Mouse (Mus musculus) hindbrain, embryonic 10.5 days (tissue): ENCODE measurements around the gene Lgals2. TPM values are rescaled to one million over a fixed set of nuclear protein-coding genes. Genes with fewer than 3 reads are reported as not detected.
A peak's percentile ranks its signal among the peaks of the same experiment; 100 is the strongest.

ENCODE experiments used
- DNase-seq: peaks from one replicate; pipeline ENCODE4 v3.0.0-alpha.2; 2017; ENCODE audit warnings: low spot score
- H3K27ac ChIP-seq: fragments of 300-500 bp; sonication (generic); 2 replicates; pipeline ENCODE4 v1.5.1; 2016; ENCODE audit warnings: mild to moderate bottlenecking, moderate library complexity
- H3K27me3 ChIP-seq: fragments of 300-500 bp; sonication (generic); 2 replicates; pipeline ENCODE4 v1.6.1; 2016; ENCODE audit warnings: mild to moderate bottlenecking; ENCODE audit not compliant: poor library complexity, insufficient read depth, severe bottlenecking
- H3K36me3 ChIP-seq: fragments of 300-500 bp; sonication (generic); 2 replicates; pipeline ENCODE4 v1.6.1; 2016; ENCODE audit warnings: mild to moderate bottlenecking, moderate library complexity
- H3K4me1 ChIP-seq: fragments of 300-500 bp; sonication (generic); replicated peaks from 2 replicates; pipeline ENCODE4 v1.6.1; 2016; ENCODE audit warnings: mild to moderate bottlenecking
- H3K4me3 ChIP-seq: fragments of 300-500 bp; sonication (generic); 2 replicates; pipeline ENCODE4 v1.5.1; 2016; ENCODE audit warnings: mild to moderate bottlenecking, moderate library complexity
- H3K9me3 ChIP-seq: fragments of 300-500 bp; sonication (generic); 2 replicates; pipeline ENCODE4 v1.6.1; 2016; ENCODE audit warnings: mild to moderate bottlenecking, moderate library complexity
- WGBS: fragments of 180-500 bp; shearing (Covaris S2); methylation state at CpG from one replicate; pipeline ENCODE4 v1.1.7; 2016; 5-methylcytosine and 5-hydroxymethylcytosine counted together
- polyA plus RNA-seq: library from polyadenylated mRNA; unstranded; fragments of >200 nt; fragmentation: Nextera tagmentation; extraction: Ambion mirVana; gene quantifications from 2 replicates; pipeline ENCODE4 v1.2.1, GENCODE M21; 2016

Lgals2 gene
- polyA plus RNA-seq, 1 experiment from 2014 or later, result not detected

GRCm38 (mm10) chr15:78816074-78816391 is 39.3 kb downstream of the Lgals2 start:
- no peak for DNase-seq
- Histone ChIP-seq H3K27ac (no peak overlapping the region), H3K9me3 (no peaks in the 10 kb centered on the region), H3K36me3 (no peaks in the 10 kb centered on the region), H3K4me3 (no peak overlapping the region), H3K27me3 (peaks cover 9% of the 10 kb centered on the region), H3K4me1 (no peaks in the 10 kb centered on the region; the same call in 1 of the 2 replicates)
- WGBS, result 79% methylated on average over 6 of the region's 6 CpGs

GRCm38 (mm10) chr15:78815314-78816073 is 39.8 kb downstream of the Lgals2 start:
- no peak for DNase-seq
- H3K27ac ChIP-seq, result no peak overlapping the region
- H3K36me3 ChIP-seq, result no peaks in the 10 kb centered on the region
- H3K4me3 ChIP-seq, result no peak overlapping the region
- 66% methylated on average over 11 of the region's 11 CpGs for WGBS
- peaks cover 4% of the 10 kb centered on the region; the same call in 1 of the 2 replicates for H3K27me3 ChIP-seq
- no peaks in the 10 kb centered on the region; the same call in 1 of the 2 replicates for H3K4me1 ChIP-seq
- H3K9me3 ChIP-seq, result no peaks in the 10 kb centered on the region

DNA sequence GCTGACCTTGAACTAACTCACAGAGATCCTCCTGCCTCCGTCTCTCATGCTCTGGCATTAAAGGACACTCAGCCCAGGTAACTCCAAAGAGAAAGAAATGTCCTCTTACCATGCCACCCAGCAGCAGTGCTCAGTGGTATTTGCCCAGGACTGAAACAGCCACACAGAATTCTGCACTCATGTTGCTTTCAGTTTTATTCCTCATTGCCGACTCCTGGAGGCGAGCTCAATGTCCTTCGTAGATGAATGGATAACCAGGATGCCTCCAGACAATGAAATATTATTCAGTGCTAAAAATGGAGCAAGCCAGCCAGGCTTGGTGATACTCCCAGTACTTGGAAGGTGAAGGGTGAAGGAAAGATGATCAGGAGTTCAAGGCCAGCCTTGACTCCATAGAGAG is 41.7 kb downstream of the Lgals2 start:
- H3K27me3 ChIP-seq, result no peaks in the 10 kb centered on the region; the same call in 1 of the 2 replicates
- 91% methylated on average over 4 of the region's 4 CpGs for WGBS
- H3K4me3 ChIP-seq, result no peak overlapping the region
- no peak overlapping the region for H3K27ac ChIP-seq
- no peaks in the 10 kb centered on the region for H3K36me3 ChIP-seq
- no peaks in the 10 kb centered on the region for H3K9me3 ChIP-seq
- H3K4me1 ChIP-seq, result no peaks in the 10 kb centered on the region; the same call in 1 of the 2 replicates
- DNase-seq, result no peak

DNA sequence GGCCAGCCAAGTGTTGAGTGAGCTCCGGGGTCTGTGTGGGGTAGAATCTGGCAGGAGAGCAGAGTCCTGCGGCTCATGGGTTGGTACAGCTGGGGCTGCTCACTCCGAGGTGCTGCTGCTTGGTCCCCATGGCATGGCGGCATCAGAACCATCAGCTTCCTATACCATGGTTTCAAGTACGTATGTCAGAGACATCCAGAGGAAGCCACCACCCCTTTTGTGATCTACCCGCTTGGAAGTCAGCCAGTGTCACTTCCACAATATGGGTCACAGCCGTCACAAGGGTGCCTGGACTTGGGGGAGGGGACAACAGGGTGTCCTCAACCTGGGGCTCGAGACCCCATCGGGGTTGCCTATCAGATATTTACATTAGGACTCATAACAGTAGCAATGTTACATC is 45.2 kb downstream of the Lgals2 start:
- no peak for DNase-seq
- no peak overlapping the region for H3K27ac ChIP-seq
- H3K4me3 ChIP-seq, result no peak overlapping the region
- 85% methylated on average over 9 of the region's 9 CpGs for WGBS
- H3K27me3 ChIP-seq, result peaks cover 23% of the 10 kb centered on the region
- peaks cover 7% of the 10 kb centered on the region; the same call in 1 of the 2 replicates for H3K4me1 ChIP-seq
- H3K36me3 ChIP-seq, result no peaks in the 10 kb centered on the region
- H3K9me3 ChIP-seq, result no peaks in the 10 kb centered on the region

DNA sequence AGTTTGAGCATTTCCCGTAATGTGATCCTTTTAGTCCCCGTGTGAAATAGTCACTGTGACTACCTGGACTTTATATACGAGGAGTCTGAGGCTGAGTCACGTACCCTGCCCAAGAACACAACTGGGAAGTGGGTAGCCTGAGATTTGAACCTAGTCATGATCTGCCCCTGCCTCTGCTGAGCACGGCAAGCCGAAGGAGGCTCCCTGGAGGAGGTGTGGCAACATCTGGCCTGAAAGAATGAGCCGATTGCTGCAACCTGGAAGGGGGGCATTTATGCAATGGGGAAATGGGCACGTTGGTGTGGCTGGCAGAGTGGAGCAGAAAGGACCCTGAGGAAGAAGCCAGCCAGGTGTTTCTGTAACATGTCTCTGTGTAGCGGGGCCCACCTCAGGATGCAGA is 45.6 kb downstream of the Lgals2 start:
- Histone ChIP-seq H3K36me3 (no peaks in the 10 kb centered on the region), H3K4me3 (no peak overlapping the region), H3K4me1 (peaks cover 7% of the 10 kb centered on the region; the same call in 1 of the 2 replicates), H3K27me3 (peaks cover 27% of the 10 kb centered on the region), H3K27ac (no peak overlapping the region), H3K9me3 (no peaks in the 10 kb centered on the region)
- DNase-seq, result no peak
- WGBS, result 72% methylated on average over 9 of the region's 9 CpGs

DNA sequence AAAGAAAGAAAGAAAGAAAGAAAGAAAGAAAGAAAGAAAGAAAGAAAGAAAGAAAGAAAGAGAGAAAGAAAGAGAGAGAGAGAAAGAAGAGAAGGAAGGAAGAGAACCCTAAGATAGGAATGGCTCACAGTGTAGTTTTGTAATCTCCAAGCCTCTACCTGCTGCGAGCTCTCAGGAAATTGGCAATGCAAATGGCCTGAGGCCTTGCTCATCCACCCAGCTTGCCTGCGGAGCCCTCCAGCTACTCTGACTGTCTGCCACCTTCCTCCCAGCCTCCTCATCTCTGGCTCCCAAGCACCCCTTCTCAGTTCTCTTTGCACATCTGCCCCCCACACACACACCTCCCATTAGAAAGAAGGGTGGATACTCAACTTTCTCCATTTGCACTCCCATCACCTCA is 46.3 kb downstream of the Lgals2 start:
- 77% methylated on average over 2 of the region's 2 CpGs for WGBS
- DNase-seq, result no peak
- H3K36me3 ChIP-seq, result no peaks in the 10 kb centered on the region

GRCm38 (mm10) chr15:78807141-78807540 is 48.2 kb downstream of the Lgals2 start:
- no peak for DNase-seq
- Histone ChIP-seq H3K4me3 (no peak overlapping the region), H3K4me1 (peaks cover 33% of the 10 kb centered on the region), H3K9me3 (no peaks in the 10 kb centered on the region), H3K27ac (0 out of 2 replicates have a peak overlapping the region, but pooled peaks have one; percentile 4), H3K27me3 (peaks cover 53% of the 10 kb centered on the region), H3K36me3 (no peaks in the 10 kb centered on the region)
- 83% methylated on average over 3 of the region's 3 CpGs for WGBS

More for the DNA sequence above, 46.3 kb downstream of the Lgals2 start:
- Histone ChIP-seq H3K4me1 (peaks cover 14% of the 10 kb centered on the region), H3K4me3 (no peak overlapping the region), H3K27ac (no peak overlapping the region), H3K9me3 (no peaks in the 10 kb centered on the region), H3K27me3 (peaks cover 34% of the 10 kb centered on the region)

DNA sequence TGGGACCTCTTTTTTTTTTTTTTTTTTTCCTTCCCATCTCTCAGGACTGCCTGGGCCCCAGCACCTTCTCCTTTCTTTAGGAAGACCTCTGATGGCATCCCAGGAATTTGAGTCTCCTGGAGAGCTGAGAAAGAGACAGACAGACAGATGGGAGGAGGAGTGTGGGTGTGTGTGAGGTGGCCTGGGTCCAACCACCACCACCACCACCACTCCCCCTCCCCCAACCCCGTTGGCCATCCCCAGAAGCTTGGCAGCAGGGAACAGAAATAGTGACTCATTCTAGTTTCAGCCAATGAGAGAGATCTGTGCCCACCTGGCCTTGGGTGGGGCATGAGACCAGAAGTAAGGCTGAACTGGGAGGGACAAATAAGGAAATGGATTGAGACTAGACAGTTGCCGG is 48.7 kb downstream of the Lgals2 start:
- Histone ChIP-seq H3K27ac (0 out of 2 replicates have a peak overlapping the region, but pooled peaks have one; percentile 4), H3K4me1 (peaks cover 38% of the 10 kb centered on the region), H3K9me3 (no peaks in the 10 kb centered on the region), H3K27me3 (peaks cover 58% of the 10 kb centered on the region), H3K36me3 (no peaks in the 10 kb centered on the region), H3K4me3 (no peak overlapping the region)
- WGBS, result 52% methylated on average over 2 of the region's 2 CpGs
- no peak for DNase-seq

DNA sequence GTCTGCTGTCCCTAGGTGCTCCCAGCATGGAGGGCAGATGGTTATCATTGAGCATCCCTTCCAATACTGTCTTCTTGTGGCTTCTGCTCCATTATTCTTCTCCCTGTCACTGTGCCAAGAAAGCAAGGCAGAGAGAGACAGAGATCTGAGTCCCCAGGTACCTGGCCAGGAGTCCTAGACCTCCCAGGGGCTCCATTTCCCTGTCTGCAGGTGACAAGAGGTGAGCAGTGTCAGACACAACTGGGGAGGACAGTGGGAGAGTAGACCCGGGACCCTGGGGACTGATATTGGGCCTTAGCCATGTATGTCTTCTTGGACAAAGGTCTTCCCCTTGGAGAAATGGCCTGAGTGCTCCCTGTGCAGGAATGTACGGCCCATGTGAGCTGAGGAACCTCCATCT is 50.0 kb downstream of the Lgals2 start:
- Histone ChIP-seq H3K4me3 (no peak overlapping the region), H3K27me3 (peaks cover 71% of the 10 kb centered on the region), H3K4me1 (peaks cover 41% of the 10 kb centered on the region), H3K36me3 (no peaks in the 10 kb centered on the region), H3K9me3 (no peaks in the 10 kb centered on the region), H3K27ac (no peak overlapping the region)
- 78% methylated on average over 2 of the region's 2 CpGs for WGBS
- no peak for DNase-seq

GRCm38 (mm10) chr15:78804326-78804725 is 51.0 kb downstream of the Lgals2 start:
- Histone ChIP-seq H3K4me3 (no peak overlapping the region), H3K27ac (no peak overlapping the region), H3K27me3 (peaks cover 76% of the 10 kb centered on the region), H3K36me3 (no peaks in the 10 kb centered on the region), H3K4me1 (peaks cover 41% of the 10 kb centered on the region), H3K9me3 (no peaks in the 10 kb centered on the region)
- DNase-seq, result no peak
- WGBS, result 6% methylated on average over 6 of the region's 6 CpGs

DNA sequence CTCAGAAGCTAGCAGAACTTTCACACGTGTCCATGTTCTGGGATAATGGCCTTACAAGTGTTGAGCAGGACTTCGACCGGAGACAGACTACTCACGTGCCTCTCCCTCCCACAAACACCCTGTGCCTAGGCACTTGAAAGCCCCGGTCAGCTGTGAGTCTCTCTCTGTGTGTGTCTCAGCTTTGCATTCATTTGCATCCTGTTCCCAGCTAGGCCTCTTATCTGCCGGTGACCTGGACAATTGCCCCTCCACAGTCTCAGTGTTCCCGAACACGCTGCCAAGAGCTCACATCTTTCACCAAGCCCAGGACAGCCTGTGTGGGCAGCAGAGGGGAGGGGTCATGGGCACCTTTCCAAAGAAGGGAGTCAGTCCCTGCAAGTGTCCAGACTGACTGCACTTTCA is 51.8 kb downstream of the Lgals2 start:
- H3K27me3 ChIP-seq, result peaks cover 81% of the 10 kb centered on the region
- peaks cover 46% of the 10 kb centered on the region for H3K4me1 ChIP-seq
- no peaks in the 10 kb centered on the region for H3K9me3 ChIP-seq
- DNase-seq, result peak; percentile 34
- H3K27ac ChIP-seq, result peak overlapping the region; percentile 57; the same call in 1 of the 2 replicates
- 3% methylated on average over 8 of the region's 8 CpGs for WGBS
- H3K36me3 ChIP-seq, result no peaks in the 10 kb centered on the region
- H3K4me3 ChIP-seq, result peak overlapping the region; percentile 56; the same call in 1 of the 2 replicates

DNA sequence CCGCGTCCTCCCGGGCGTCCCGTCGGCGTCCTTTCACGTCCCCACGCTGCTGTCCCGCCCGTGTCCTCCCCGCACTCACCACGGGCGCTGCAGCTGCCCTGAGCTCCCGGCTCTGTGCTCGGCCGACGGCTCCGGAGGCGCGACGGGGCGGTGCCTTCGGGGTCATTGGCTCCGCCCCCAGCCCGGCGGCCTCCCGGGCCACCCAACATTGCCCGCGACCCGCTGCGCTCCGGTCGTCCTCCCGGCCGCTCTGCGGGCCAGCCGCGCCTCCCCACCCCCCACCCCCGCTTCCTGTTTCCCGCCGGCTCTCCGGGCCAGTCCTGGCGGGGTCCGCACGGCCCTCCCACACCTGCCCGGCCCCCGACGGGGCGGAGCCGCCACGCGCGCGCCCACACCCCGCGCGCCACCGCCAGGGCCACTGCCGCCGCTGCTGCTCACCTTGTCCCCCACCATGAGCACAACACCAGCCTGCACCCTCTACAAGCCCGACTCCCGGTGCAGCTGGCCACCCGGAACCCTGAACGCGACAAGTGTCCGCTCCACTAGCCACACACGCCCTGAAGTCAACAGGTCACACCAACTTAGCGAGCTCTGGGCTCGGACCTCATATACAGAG is 52.4 kb downstream of the Lgals2 start, which contains the start of gene Card10:
Card10 (minus strand) TSS at position 267 of the 616 bp plus-strand sequence.
- under 1% methylated on average over 70 of the region's 70 CpGs for WGBS
- H3K9me3 ChIP-seq, result no peaks in the 10 kb centered on the region
- DNase-seq, result peak; percentile 47
- H3K36me3 ChIP-seq, result no peaks in the 10 kb centered on the region
- H3K4me3 ChIP-seq, result peak within 1 kb of the TSS; percentile 56
- H3K27ac ChIP-seq, result peak within 1 kb of the TSS; percentile 80
- H3K4me1 ChIP-seq, result peaks cover 50% of the 10 kb centered on the region
- H3K27me3 ChIP-seq, result peaks cover 81% of the 10 kb centered on the region
